12 mouse cellular contexts compared by ENCODE assay signal in genomic region chr2:161557874-161558273, GRCm38 (mm10).
"Had no signal": no experiment of that assay in that cellular context is flagged by ENCODE, and none has a peak within 500 bp of the region (broad histone marks: within the 10 kb centered on the region; RNA-seq: fewer than 3 reads in every experiment).

No protein-coding gene starts in this region.

- DNase-seq: retina, postnatal 1 day; right cerebral cortex, adult 18-20 months; right cerebral cortex, postnatal 14 days; right cerebral cortex, postnatal 25 days; right cerebral cortex, postnatal 4 days; spleen, adult 18-20 months; thymus, adult 18-20 months; thymus, adult 2 months; thymus, postnatal 14 days; thymus, postnatal 25 days; thymus, postnatal 36 days; thymus, postnatal 4 days had no signal
